Mouse (Mus musculus): ENCODE results near the gene Emc8. TPM values are rescaled to one million over a fixed set of nuclear protein-coding genes. Genes with fewer than 3 reads are reported as not detected.

Gene Emc8
- polyA plus RNA-seq (2017; shearing (Covaris generic)) = 10 to 100 TPM; 86.5 to 93.8 TPM

GRCm38 (mm10) chr8:120668374-120668905 is at the start of gene Emc8:
Emc8 (minus strand) TSS chr8:120668573.

GRCm38 (mm10) chr8:120667561-120668373 is 606 bp downstream of the Emc8 start, which contains the start of the genes Gm27021 and Cox4i1:
Gm27021 (minus strand) TSS chr8:120668079.
Cox4i1 (plus strand) TSS chr8:120668222.

GRCm38 (mm10) chr8:120647532-120647931 is 20.8 kb downstream of the Emc8 start, which contains the start of gene 1190005I06Rik:
1190005I06Rik (minus strand) TSS chr8:120647632.

Other genes starting within 250 kb of the Emc8 start
- gene Gins2, start 79.3 kb downstream of the Emc8 start, polyA plus RNA-seq (2017; shearing (Covaris generic)) = 10 to 100 TPM; 16.3 to 16.7 TPM
- 1 to 10 TPM; 1.7 to 2.8 TPM for gene 1190005I06Rik, start 20.9 kb downstream of the Emc8 start, polyA plus RNA-seq (2017; shearing (Covaris generic))
- 1 to 10 TPM in 1 of 2 experiments, under 1 TPM in 1; 0.59 to 1.7 TPM for gene Gm27021, start 494 bp downstream of the Emc8 start, polyA plus RNA-seq (2017; shearing (Covaris generic))
- gene Cox4i1, start 351 bp downstream of the Emc8 start, polyA plus RNA-seq (2017; shearing (Covaris generic)) = 1,000 to 10,000 TPM in 1 of 2 experiments, 100 to 1,000 TPM in 1; 883 to 1,088 TPM
- 10 to 100 TPM; 36.1 to 67.7 TPM for gene Irf8, start 67.8 kb upstream of the Emc8 start, polyA plus RNA-seq (2017; shearing (Covaris generic))

All from activated CD4-positive, CD25-positive, alpha-beta regulatory T cell (primary cell).